Mouse (Mus musculus) CH12.LX (cell line): ENCODE data around the gene Skida1.

Experiments
- CHD2 ChIP-seq: IDR thresholded peaks from 2 replicates; pipeline ENCODE4 v1.6.1; 2011; ENCODE audit warnings: low read length, improper control_type of control experiment
- CTCF ChIP-seq, 2 experiments: IDR thresholded peaks in 1 of 2; conservative IDR thresholded peaks in 1 of 2; 2 replicates each; pipeline ENCODE4 v1.5.1; 2011 to 2012; ENCODE audit warnings: low read depth in 2 of 2, low read length in 2 of 2, improper control_type of control experiment in 1 of 2, inconsistent platforms in 1 of 2, mild to moderate bottlenecking in 1 of 2, moderate library complexity in 1 of 2
- NELFE ChIP-seq: IDR thresholded peaks from 2 replicates; pipeline ENCODE4 v1.6.1; 2011; ENCODE audit warnings: low read depth, low read length, improper control_type of control experiment
- POLR2A ChIP-seq: IDR thresholded peaks from 2 replicates; pipeline ENCODE4 v1.6.1; 2011; ENCODE audit warnings: low read depth, mild to moderate bottlenecking, improper control_type of control experiment, low read length
- RAD21 ChIP-seq: IDR thresholded peaks from 2 replicates; pipeline ENCODE4 v1.6.1; 2011; ENCODE audit warnings: low read depth, mild to moderate bottlenecking, low read length, improper control_type of control experiment, moderate library complexity
- SMC3 ChIP-seq: IDR thresholded peaks from 2 replicates; pipeline ENCODE4 v1.6.1; 2011; ENCODE audit warnings: low read depth, low read length, improper control_type of control experiment
- USF1 ChIP-seq: IDR thresholded peaks from 2 replicates; pipeline ENCODE4 v1.6.1; 2014; ENCODE audit warnings: low read depth, mild to moderate bottlenecking, inconsistent platforms, low read length, improper control_type of control experiment

- TF ChIP-seq POLR2A, result no peak
- TF ChIP-seq CTCF (conservative IDR thresholded peaks at IDR 0.05 in 1 of 2, IDR thresholded peaks at IDR 0.05 in 1 of 2; ENCODE audit: low read depth in 2 of 2, low read length in 2 of 2), result no peak
- no peak for TF ChIP-seq CHD2
- TF ChIP-seq NELFE, result no peak
- TF ChIP-seq SMC3, result no peak
- TF ChIP-seq RAD21, result no peak
- no peak for TF ChIP-seq USF1
These were observed 43.7 kb downstream of the Skida1 start for GRCm38 (mm10) chr2:18005137-18005536.
